Mouse (Mus musculus) limb, embryonic 14.5 days (tissue): ENCODE data around the gene Nkap. TPM values are rescaled to one million over a fixed set of nuclear protein-coding genes. Genes with fewer than 3 reads are reported as not detected.

Experiments
- ATAC-seq: fragments of 200-750 bp; cut with Nextera tagmentation; 2 replicates; pipeline ENCODE4 v1.8.0; 2017; ENCODE audit warnings: low read depth, moderate number of reproducible peaks, moderate TSS enrichment; ENCODE audit not compliant: low FRiP score
- DNase-seq: peaks from one replicate; pipeline ENCODE4 v3.0.0-alpha.2; 2015; ENCODE audit warnings: low spot score
- H3K27ac ChIP-seq: fragments of 300-500 bp; sonication (generic); replicated peaks from 2 replicates; pipeline ENCODE4 v1.5.1; 2014; ENCODE audit warnings: low read depth, mild to moderate bottlenecking, low read length, moderate library complexity, mixed read lengths
- H3K27me3 ChIP-seq: fragments of 300-500 bp; sonication (generic); 2 replicates; pipeline ENCODE4 v1.6.1; 2014; ENCODE audit warnings: low read length, mixed read lengths; ENCODE audit not compliant: control insufficient read depth, insufficient read depth
- H3K36me3 ChIP-seq: fragments of 300-500 bp; sonication (generic); 2 replicates; pipeline ENCODE4 v1.6.1; 2014; ENCODE audit warnings: mild to moderate bottlenecking, low read length, moderate library complexity, mixed read lengths; ENCODE audit not compliant: control insufficient read depth, insufficient read depth
- H3K4me1 ChIP-seq: fragments of 300-500 bp; sonication (generic); 2 replicates; pipeline ENCODE4 v1.6.1; 2014; ENCODE audit warnings: antibody characterized with exemption, low read length, mixed read lengths; ENCODE audit not compliant: control insufficient read depth, insufficient read depth
- H3K4me2 ChIP-seq: fragments of 300-500 bp; sonication (generic); replicated peaks from 2 replicates; pipeline ENCODE4 v1.6.1; 2014; ENCODE audit warnings: low read depth, mild to moderate bottlenecking, low read length, moderate library complexity; ENCODE audit not compliant: severe bottlenecking
- H3K4me3 ChIP-seq: fragments of 300-500 bp; sonication (generic); replicated peaks from 2 replicates; pipeline ENCODE4 v1.5.1; 2014; ENCODE audit warnings: low read length
- H3K9ac ChIP-seq: fragments of 300-500 bp; sonication (generic); 2 replicates; pipeline ENCODE4 v1.6.1; 2014; ENCODE audit warnings: mild to moderate bottlenecking, low read depth, low read length, moderate library complexity; ENCODE audit not compliant: severe bottlenecking
- H3K9me3 ChIP-seq: fragments of 300-500 bp; sonication (generic); 2 replicates; pipeline ENCODE4 v1.6.1; 2016; ENCODE audit warnings: low read length; ENCODE audit not compliant: control insufficient read depth
- POLR2A ChIP-seq: fragments of 200-500 bp; IDR thresholded peaks from 2 replicates; pipeline ENCODE4 v1.8.0; 2012; ENCODE audit warnings: inconsistent platforms, mild to moderate bottlenecking, moderate library complexity, borderline replicate concordance; ENCODE audit not compliant: insufficient read depth, insufficient read length; ENCODE audit errors: extremely low read depth
- WGBS: fragments of 180-500 bp; shearing (Covaris S2); extraction: QIAGEN DNeasy Blood & Tissue Kit; methylation state at CpG from one replicate; pipeline ENCODE4 v1.1.7; 2014; 5-methylcytosine and 5-hydroxymethylcytosine counted together
- polyA plus RNA-seq, 2 experiments: library from polyadenylated mRNA; depleted of rRNA in 1 of 2; stranded (reverse) in 1 of 2; unstranded in 1 of 2; fragments of >200 nt; fragmentation: Nextera tagmentation in 1 of 2; extraction: Ambion mirVana in 1 of 2; gene quantifications; 2 replicates each; pipeline versions ENCODE4 v1.2.1 to v1.2.3; 2012 to 2014

The Nkap gene
- polyA plus RNA-seq, 2 experiments = 6.9 to 12.4 TPM

DNA sequence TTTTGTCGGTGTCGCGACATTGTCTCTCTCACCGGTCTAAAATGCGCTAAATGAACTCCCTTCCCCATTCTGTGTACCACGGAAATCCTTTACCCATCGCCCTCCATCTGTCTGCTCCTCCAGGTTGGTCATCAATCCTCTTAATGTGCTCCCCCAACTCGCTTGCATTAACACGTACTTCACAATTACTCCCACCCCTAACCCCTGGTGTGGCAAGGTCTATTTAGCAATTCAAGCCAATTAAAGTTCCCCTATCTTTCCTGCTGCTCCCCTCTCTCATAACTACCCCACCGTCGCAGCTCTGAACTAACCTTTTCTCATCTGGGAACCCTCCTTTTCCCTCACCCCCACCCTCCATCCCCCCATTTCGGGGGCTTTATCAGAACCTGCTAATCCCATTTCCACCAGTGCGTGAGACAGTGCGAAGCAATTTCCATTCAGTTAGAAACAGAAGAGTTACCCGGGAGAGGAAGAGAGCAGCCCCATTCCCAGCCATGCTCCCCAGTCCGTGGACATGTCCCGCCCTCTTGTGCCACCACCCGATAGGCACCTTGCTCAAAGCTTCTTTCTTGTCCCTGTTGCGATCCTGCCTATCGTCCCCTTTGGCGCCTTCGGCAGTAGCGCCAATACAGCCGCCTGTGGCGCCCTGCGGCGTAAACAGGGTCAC lies 16.9 kb upstream of the Nkap start:
- H3K36me3 ChIP-seq = no peaks in the 10 kb centered on the region
- DNase-seq (no peak), ATAC-seq (peak; percentile 62)
- WGBS = 23% methylated on average over 27 of the region's 27 CpGs
- peak overlapping the region; percentile 52 for H3K4me3 ChIP-seq
- no peaks in the 10 kb centered on the region for H3K27me3 ChIP-seq
- no peak for TF ChIP-seq POLR2A
- no peaks in the 10 kb centered on the region for H3K4me1 ChIP-seq
- H3K9me3 ChIP-seq = no peaks in the 10 kb centered on the region
- peak overlapping the region; percentile 56 for H3K9ac ChIP-seq
- peak overlapping the region; percentile 61 for H3K4me2 ChIP-seq
- H3K27ac ChIP-seq = 0 out of 2 replicates have a peak overlapping the region, but pooled peaks have one; percentile 67

DNA sequence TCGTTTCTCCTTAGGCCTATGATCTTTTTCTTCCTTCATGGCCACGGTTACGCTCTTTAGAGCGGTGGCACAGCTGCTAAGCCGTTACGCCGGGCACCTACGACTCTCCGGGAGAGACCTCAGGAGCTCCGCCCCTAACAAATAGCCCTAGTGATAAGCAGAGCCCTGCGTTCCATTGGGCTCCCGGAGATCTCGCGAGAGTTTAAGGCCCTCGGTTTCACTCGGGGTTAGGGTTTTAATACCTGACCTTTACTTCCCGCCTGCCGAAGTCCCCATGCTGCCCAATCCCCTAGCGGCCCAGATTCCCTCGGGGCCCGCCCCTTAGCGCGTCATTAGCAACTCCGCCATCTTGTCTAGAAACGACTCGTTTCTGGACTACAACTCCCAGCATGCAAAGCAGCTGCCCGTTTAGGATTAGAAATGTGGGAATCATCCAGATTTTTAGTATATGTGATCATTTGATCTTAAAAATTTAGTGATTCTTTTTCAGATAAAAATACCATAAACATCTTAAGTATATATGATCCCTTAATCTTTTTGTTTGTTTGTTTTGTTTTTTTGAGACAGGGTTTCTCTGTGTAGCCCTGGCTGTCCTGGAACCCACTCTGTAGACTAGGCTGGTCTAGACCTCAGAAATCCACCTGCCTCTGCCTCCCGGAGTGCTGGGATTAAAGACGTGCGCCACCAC lies 16.3 kb upstream of the Nkap start, which contains the start of gene Upf3b:
Gene Upf3b, minus strand, starts transcription at position 130 of the 688 bp plus-strand sequence.
- no peaks in the 10 kb centered on the region for H3K27me3 ChIP-seq
- WGBS = 21% methylated on average over 30 of the region's 30 CpGs
- no peaks in the 10 kb centered on the region for H3K4me1 ChIP-seq
- peak within 1 kb of the TSS; percentile 61 for H3K4me2 ChIP-seq
- H3K9ac ChIP-seq = peak within 1 kb of the TSS; percentile 56
- peak; percentile 91 for DNase-seq
- TF ChIP-seq POLR2A = no peak
- H3K9me3 ChIP-seq = no peaks in the 10 kb centered on the region
- H3K4me3 ChIP-seq = peak within 1 kb of the TSS; percentile 52
- no peaks in the 10 kb centered on the region for H3K36me3 ChIP-seq
- ATAC-seq = peak; percentile 95
- 0 out of 2 replicates have a peak within 1 kb of the TSS, but pooled peaks have one; percentile 67 for H3K27ac ChIP-seq

GRCm38 (mm10) chrX:37110881-37111193 lies 15.8 kb upstream of the Nkap start:
- Histone ChIP-seq H3K4me3 (no peak overlapping the region), H3K4me2 (no peak overlapping the region), H3K9ac (no peak overlapping the region), H3K9me3 (no peaks in the 10 kb centered on the region), H3K4me1 (no peaks in the 10 kb centered on the region), H3K27me3 (no peaks in the 10 kb centered on the region), H3K27ac (no peak overlapping the region), H3K36me3 (no peaks in the 10 kb centered on the region)
- 76% methylated on average over 4 of the region's 4 CpGs for WGBS
- no peak for TF ChIP-seq POLR2A
- DNase-seq = no peak
- no peak for ATAC-seq

DNA sequence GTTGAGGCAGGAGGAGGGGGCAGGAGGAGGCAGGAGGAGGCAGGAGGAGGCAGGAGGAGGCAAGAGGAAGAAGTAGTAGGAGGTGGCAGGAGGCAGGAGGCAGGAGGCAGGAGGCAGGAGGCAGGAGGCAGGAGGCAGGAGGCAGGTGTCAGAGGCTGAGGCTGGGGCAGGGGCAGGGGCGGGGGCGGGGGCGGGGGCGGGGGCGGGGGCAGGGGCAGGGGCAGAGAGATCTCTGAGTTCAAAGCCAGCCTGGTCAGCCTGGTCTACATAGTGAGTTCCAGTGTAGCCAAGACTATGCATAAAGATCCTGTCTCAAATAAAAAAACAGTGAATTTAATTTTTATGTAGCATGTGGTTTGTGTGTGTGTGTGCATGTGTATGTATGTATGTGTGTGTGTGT lies 9.5 kb upstream of the Nkap start:
- no peaks in the 10 kb centered on the region for H3K36me3 ChIP-seq
- ATAC-seq (no peak), DNase-seq (no peak)
- no CpG with 5 or more reads among the region's 5 CpGs for WGBS
- H3K4me1 ChIP-seq = no peaks in the 10 kb centered on the region
- no peak overlapping the region for H3K27ac ChIP-seq
- no peak overlapping the region for H3K4me3 ChIP-seq
- no peak overlapping the region for H3K4me2 ChIP-seq
- no peaks in the 10 kb centered on the region for H3K27me3 ChIP-seq
- no peak for TF ChIP-seq POLR2A
- H3K9me3 ChIP-seq = no peaks in the 10 kb centered on the region
- no peak overlapping the region for H3K9ac ChIP-seq

GRCm38 (mm10) chrX:37119585-37119984 lies 7.0 kb upstream of the Nkap start:
- H3K4me1 ChIP-seq = no peaks in the 10 kb centered on the region
- ATAC-seq (no peak), DNase-seq (no peak)
- WGBS = 66% methylated on average over 3 of the region's 3 CpGs
- no peaks in the 10 kb centered on the region for H3K36me3 ChIP-seq
- no peak overlapping the region for H3K9ac ChIP-seq
- no peak overlapping the region for H3K4me2 ChIP-seq
- H3K4me3 ChIP-seq = no peak overlapping the region
- no peaks in the 10 kb centered on the region for H3K9me3 ChIP-seq
- no peak for TF ChIP-seq POLR2A
- H3K27ac ChIP-seq = no peak overlapping the region
- no peaks in the 10 kb centered on the region for H3K27me3 ChIP-seq
